Mouse (Mus musculus): ENCODE data around the gene Sytl1. TPM values are rescaled to one million over a fixed set of nuclear protein-coding genes. Genes with fewer than 3 reads are reported as not detected.

Sytl1 gene
- polyA plus RNA-seq, 1 experiment from 2014 or later = 0.78 TPM

- Histone ChIP-seq H3K4me3 (no peak overlapping the region), H3K9me3 (no peaks in the 10 kb centered on the region), H3K27me3 (replicated peaks) (peaks cover 12% of the 10 kb centered on the region), H3K4me2 (no peak overlapping the region), H3K9ac (no peak overlapping the region), H3K27ac (replicated peaks) (no peak overlapping the region), H3K4me1 (no peaks in the 10 kb centered on the region), H3K36me3 (peaks cover 41% of the 10 kb centered on the region)
- no peak for ATAC-seq (ENCODE audit: extremely low read depth, insufficient number of reproducible peaks, low FRiP score, low TSS enrichment)
- 62% methylated on average over 7 of the region's 7 CpGs for WGBS
Measured at GRCm38 (mm10) chr4:133262375-133262765, 543 bp downstream of the Sytl1 start.

- Histone ChIP-seq H3K9ac (no peak overlapping the region), H3K4me2 (no peak overlapping the region), H3K9me3 (no peaks in the 10 kb centered on the region), H3K36me3 (peaks cover 35% of the 10 kb centered on the region), H3K4me1 (no peaks in the 10 kb centered on the region), H3K27me3 (replicated peaks) (peaks cover 18% of the 10 kb centered on the region), H3K4me3 (no peak overlapping the region), H3K27ac (replicated peaks) (no peak overlapping the region)
- ATAC-seq (ENCODE audit: extremely low read depth, insufficient number of reproducible peaks, low FRiP score, low TSS enrichment) = no peak
- 49% methylated on average over 10 of the region's 10 CpGs for WGBS
Measured at GRCm38 (mm10) chr4:133261641-133262374, 1.1 kb downstream of the Sytl1 start.

- WGBS = 78% methylated on average over 12 of the region's 12 CpGs
- no peak overlapping the region for H3K9ac ChIP-seq
- no peaks in the 10 kb centered on the region for H3K9me3 ChIP-seq
- H3K36me3 ChIP-seq = no peaks in the 10 kb centered on the region
- peaks cover 56% of the 10 kb centered on the region for H3K27me3 ChIP-seq (replicated peaks)
- no peak for ATAC-seq (ENCODE audit: extremely low read depth, insufficient number of reproducible peaks, low FRiP score, low TSS enrichment)
- H3K4me1 ChIP-seq = no peaks in the 10 kb centered on the region
- no peak overlapping the region for H3K27ac ChIP-seq (replicated peaks)
- H3K4me3 ChIP-seq = no peak overlapping the region
- H3K4me2 ChIP-seq = no peak overlapping the region
Measured at GRCm38 (mm10) chr4:133257798-133258408, 5.0 kb downstream of the Sytl1 start.

GRCm38 (mm10) chr4:133257230-133257629, 5.7 kb downstream of the Sytl1 start:
- 35% methylated on average over 12 of the region's 12 CpGs for WGBS
- Histone ChIP-seq H3K27ac (replicated peaks) (no peak overlapping the region), H3K36me3 (no peaks in the 10 kb centered on the region), H3K4me3 (0 out of 2 replicates have a peak overlapping the region, but pooled peaks have one; percentile 1), H3K4me2 (peak overlapping the region; percentile 31), H3K27me3 (replicated peaks) (peaks cover 63% of the 10 kb centered on the region), H3K9me3 (no peaks in the 10 kb centered on the region), H3K4me1 (no peaks in the 10 kb centered on the region), H3K9ac (peak overlapping the region; percentile 14; the same call in 1 of the 2 replicates)
- no peak for ATAC-seq (ENCODE audit: extremely low read depth, insufficient number of reproducible peaks, low FRiP score, low TSS enrichment)

GRCm38 (mm10) chr4:133256820-133257219, 6.1 kb downstream of the Sytl1 start:
- Histone ChIP-seq H3K27ac (replicated peaks) (no peak overlapping the region), H3K36me3 (no peaks in the 10 kb centered on the region), H3K9ac (peak overlapping the region; percentile 14; the same call in 1 of the 2 replicates), H3K4me3 (0 out of 2 replicates have a peak overlapping the region, but pooled peaks have one; percentile 1), H3K9me3 (no peaks in the 10 kb centered on the region), H3K27me3 (replicated peaks) (peaks cover 67% of the 10 kb centered on the region), H3K4me2 (peak overlapping the region; percentile 31), H3K4me1 (no peaks in the 10 kb centered on the region)
- ATAC-seq (ENCODE audit: extremely low read depth, insufficient number of reproducible peaks, low FRiP score, low TSS enrichment) = no peak
- WGBS = 15% methylated on average over 24 of the region's 24 CpGs

- H3K9ac ChIP-seq = no peak overlapping the region
- H3K4me3 ChIP-seq = no peak overlapping the region
- WGBS = 40% methylated on average over 6 of the region's 6 CpGs
- H3K36me3 ChIP-seq = no peaks in the 10 kb centered on the region
- no peaks in the 10 kb centered on the region for H3K9me3 ChIP-seq
- H3K4me1 ChIP-seq = peaks cover 12% of the 10 kb centered on the region
- peaks cover 78% of the 10 kb centered on the region for H3K27me3 ChIP-seq (replicated peaks)
- H3K27ac ChIP-seq (replicated peaks) = no peak overlapping the region
- no peak overlapping the region for H3K4me2 ChIP-seq
- ATAC-seq (ENCODE audit: extremely low read depth, insufficient number of reproducible peaks, low FRiP score, low TSS enrichment) = no peak
Measured at GRCm38 (mm10) chr4:133255392-133255791, 7.5 kb downstream of the Sytl1 start.

- no peak for ATAC-seq (ENCODE audit: extremely low read depth, insufficient number of reproducible peaks, low FRiP score, low TSS enrichment)
- Histone ChIP-seq H3K4me3 (no peak overlapping the region), H3K4me1 (peaks cover 13% of the 10 kb centered on the region), H3K9ac (no peak overlapping the region), H3K9me3 (no peaks in the 10 kb centered on the region), H3K27ac (replicated peaks) (no peak overlapping the region), H3K27me3 (replicated peaks) (peaks cover 97% of the 10 kb centered on the region), H3K36me3 (no peaks in the 10 kb centered on the region), H3K4me2 (no peak overlapping the region)
- WGBS = 71% methylated on average over 12 of the region's 12 CpGs
Measured at GRCm38 (mm10) chr4:133253412-133253811, 9.5 kb downstream of the Sytl1 start.

GRCm38 (mm10) chr4:133252089-133252488, 10.8 kb downstream of the Sytl1 start:
- no peaks in the 10 kb centered on the region for H3K36me3 ChIP-seq
- no peak overlapping the region for H3K4me3 ChIP-seq
- peaks cover 99% of the 10 kb centered on the region for H3K27me3 ChIP-seq (replicated peaks)
- no peak overlapping the region for H3K9ac ChIP-seq
- WGBS = 44% methylated on average over 4 of the region's 4 CpGs
- peaks cover 17% of the 10 kb centered on the region for H3K4me1 ChIP-seq
- H3K4me2 ChIP-seq = no peak overlapping the region
- no peaks in the 10 kb centered on the region for H3K9me3 ChIP-seq
- ATAC-seq (ENCODE audit: extremely low read depth, insufficient number of reproducible peaks, low FRiP score, low TSS enrichment) = no peak
- H3K27ac ChIP-seq (replicated peaks) = no peak overlapping the region

GRCm38 (mm10) chr4:133251214-133251613, 11.7 kb downstream of the Sytl1 start:
- no peaks in the 10 kb centered on the region for H3K9me3 ChIP-seq
- peaks cover 20% of the 10 kb centered on the region for H3K4me1 ChIP-seq
- H3K4me2 ChIP-seq = peak overlapping the region; percentile 81
- peak overlapping the region; percentile 52 for H3K4me3 ChIP-seq
- no peak for ATAC-seq (ENCODE audit: extremely low read depth, insufficient number of reproducible peaks, low FRiP score, low TSS enrichment)
- H3K36me3 ChIP-seq = no peaks in the 10 kb centered on the region
- H3K27me3 ChIP-seq (replicated peaks) = peaks cover 99% of the 10 kb centered on the region
- 5% methylated on average over 31 of the region's 31 CpGs for WGBS
- peak overlapping the region; percentile 75 for H3K9ac ChIP-seq
- no peak overlapping the region for H3K27ac ChIP-seq (replicated peaks)

GRCm38 (mm10) chr4:133250609-133251008, 12.3 kb downstream of the Sytl1 start:
- WGBS = 4% methylated on average over 22 of the region's 22 CpGs
- peak overlapping the region; percentile 75 for H3K9ac ChIP-seq
- no peaks in the 10 kb centered on the region for H3K36me3 ChIP-seq
- no peaks in the 10 kb centered on the region for H3K9me3 ChIP-seq
- H3K4me3 ChIP-seq = peak overlapping the region; percentile 52
- H3K27ac ChIP-seq (replicated peaks) = no peak overlapping the region
- peaks cover 20% of the 10 kb centered on the region for H3K4me1 ChIP-seq
- H3K4me2 ChIP-seq = peak overlapping the region; percentile 81
- peaks cover 99% of the 10 kb centered on the region for H3K27me3 ChIP-seq (replicated peaks)
- no peak for ATAC-seq (ENCODE audit: extremely low read depth, insufficient number of reproducible peaks, low FRiP score, low TSS enrichment)

GRCm38 (mm10) chr4:133247806-133248449, 15.0 kb downstream of the Sytl1 start:
- 56% methylated on average over 13 of the region's 13 CpGs for WGBS
- Histone ChIP-seq H3K27ac (replicated peaks) (no peak overlapping the region), H3K4me2 (no peak overlapping the region), H3K27me3 (replicated peaks) (peaks cover 97% of the 10 kb centered on the region), H3K9ac (no peak overlapping the region), H3K9me3 (no peaks in the 10 kb centered on the region), H3K4me3 (no peak overlapping the region), H3K36me3 (no peaks in the 10 kb centered on the region), H3K4me1 (peaks cover 29% of the 10 kb centered on the region)
- no peak for ATAC-seq (ENCODE audit: extremely low read depth, insufficient number of reproducible peaks, low FRiP score, low TSS enrichment)
